Mouse (Mus musculus) liver, adult 2 months (tissue): ENCODE results near the gene Hist1h2bg. TPM values are rescaled to one million over a fixed set of nuclear protein-coding genes. Genes with fewer than 3 reads are reported as not detected.

Experiments used
- DNase-seq: peaks from one replicate; pipeline ENCODE4 v3.0.0-alpha.2; 2011; ENCODE audit warnings: low read depth, low spot score; ENCODE audit errors: extremely low read depth
- H3K27ac ChIP-seq: fragments of 200-500 bp; replicated peaks from 2 replicates; pipeline ENCODE4 v1.5.1; 2012; ENCODE audit warnings: low read depth, mild to moderate bottlenecking, control low read depth, inconsistent platforms, low read length; ENCODE audit not compliant: insufficient read depth
- H3K27me3 ChIP-seq: fragments of 200-500 bp; 2 replicates; pipeline ENCODE4 v1.6.1; 2012; ENCODE audit warnings: mild to moderate bottlenecking, moderate library complexity, low read length, inconsistent platforms; ENCODE audit not compliant: control insufficient read depth, insufficient read depth
- H3K36me3 ChIP-seq: fragments of 200-500 bp; 2 replicates; pipeline ENCODE4 v1.6.1; 2012; ENCODE audit warnings: low read length, inconsistent platforms; ENCODE audit not compliant: control insufficient read depth, insufficient read depth
- H3K4me1 ChIP-seq: fragments of 200-500 bp; 2 replicates; pipeline ENCODE4 v1.6.1; 2011; ENCODE audit warnings: low read length; ENCODE audit not compliant: control insufficient read depth, insufficient read depth
- H3K4me3 ChIP-seq: fragments of 200-500 bp; 2 replicates; pipeline ENCODE4 v1.5.1; 2011; ENCODE audit warnings: low read depth, mild to moderate bottlenecking, control low read depth, low read length, moderate library complexity; ENCODE audit not compliant: insufficient read depth
- H3K79me2 ChIP-seq: fragments of 200-500 bp; 2 replicates; pipeline ENCODE4 v1.6.1; 2012; ENCODE audit warnings: inconsistent platforms, mild to moderate bottlenecking, low read length, moderate library complexity; ENCODE audit not compliant: control insufficient read depth, insufficient read depth
- H3K9ac ChIP-seq: fragments of 200-500 bp; 2 replicates; pipeline ENCODE4 v1.6.1; 2012; ENCODE audit warnings: low read depth, mild to moderate bottlenecking, control low read depth, inconsistent platforms, low read length
- CTCF ChIP-seq: fragments of 200-500 bp; IDR thresholded peaks from 2 replicates; pipeline ENCODE4 v1.5.1; 2011; ENCODE audit warnings: low read depth, low read length, control low read depth
- POLR2A ChIP-seq: fragments of 200-500 bp; IDR thresholded peaks from 2 replicates; pipeline ENCODE4 v1.6.1; 2011; ENCODE audit warnings: low read length, control low read depth; ENCODE audit not compliant: insufficient read depth; ENCODE audit errors: extremely low read depth
- WGBS: fragments of 180-500 bp; shearing (Covaris S2); methylation state at CpG from one replicate; pipeline ENCODE4 v1.1.7; 2018; 5-methylcytosine and 5-hydroxymethylcytosine counted together
- polyA plus RNA-seq: library from polyadenylated mRNA; depleted of rRNA; stranded (reverse); fragments of >200 nt; gene quantifications from 2 replicates; pipeline ENCODE4 v1.2.3, GENCODE M21; 2012
- total RNA-seq: library from RNA; depleted of rRNA; stranded (reverse); fragments of >200 nt; gene quantifications from 2 replicates; pipeline ENCODE4 v1.2.3, GENCODE M21; 2014

Hist1h2bg gene
- total and polyA plus RNA-seq, 2 experiments = 4.4 to 37.2 TPM

DNA sequence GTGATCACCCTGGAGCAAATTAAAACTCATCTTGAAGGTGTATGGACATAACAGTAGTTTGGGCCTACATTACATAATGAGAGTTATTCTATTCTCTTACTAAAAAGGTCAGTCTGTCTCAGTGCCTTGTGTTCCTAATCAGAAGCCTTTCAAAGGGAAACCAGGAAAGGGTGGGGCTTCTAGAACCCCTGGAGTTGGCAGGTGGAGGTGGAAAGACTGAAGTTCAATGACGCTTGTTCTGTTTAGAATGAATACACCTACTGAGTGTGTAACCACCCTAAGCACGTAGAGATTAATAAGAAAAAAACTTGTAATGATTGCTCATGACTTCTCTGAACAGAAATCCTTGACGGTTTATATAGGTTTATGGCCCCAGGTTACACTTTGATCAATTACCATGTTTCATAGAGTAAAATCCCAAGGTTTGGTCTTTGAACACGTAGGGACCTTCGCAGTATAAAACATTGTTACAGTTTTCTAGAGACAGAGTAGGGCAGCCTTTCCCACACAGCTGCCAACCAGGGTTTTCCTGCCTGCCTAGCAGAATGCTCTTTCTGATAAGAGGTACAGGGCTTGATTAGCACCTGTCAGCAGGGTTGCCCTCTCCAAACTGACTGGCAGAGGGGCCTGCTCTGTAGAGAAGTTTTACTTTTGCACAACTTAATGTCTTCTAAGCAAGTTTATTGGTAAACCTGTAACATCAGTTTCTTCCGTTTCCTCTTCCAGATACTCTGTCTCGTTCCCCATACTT is 24.6 kb downstream of the Hist1h2bg start:
- no peak overlapping the region for H3K4me3 ChIP-seq
- H3K4me1 ChIP-seq = peaks cover 2% of the 10 kb centered on the region; the same call in 1 of the 2 replicates
- H3K79me2 ChIP-seq = no peaks in the 10 kb centered on the region
- no peak for DNase-seq
- no peak for TF ChIP-seq POLR2A
- no peak for TF ChIP-seq CTCF
- no peaks in the 10 kb centered on the region for H3K27me3 ChIP-seq
- H3K27ac ChIP-seq = no peak overlapping the region
- H3K36me3 ChIP-seq = no peaks in the 10 kb centered on the region
- no peak overlapping the region for H3K9ac ChIP-seq
- WGBS = 92% methylated on average over 7 of the region's 7 CpGs

DNA sequence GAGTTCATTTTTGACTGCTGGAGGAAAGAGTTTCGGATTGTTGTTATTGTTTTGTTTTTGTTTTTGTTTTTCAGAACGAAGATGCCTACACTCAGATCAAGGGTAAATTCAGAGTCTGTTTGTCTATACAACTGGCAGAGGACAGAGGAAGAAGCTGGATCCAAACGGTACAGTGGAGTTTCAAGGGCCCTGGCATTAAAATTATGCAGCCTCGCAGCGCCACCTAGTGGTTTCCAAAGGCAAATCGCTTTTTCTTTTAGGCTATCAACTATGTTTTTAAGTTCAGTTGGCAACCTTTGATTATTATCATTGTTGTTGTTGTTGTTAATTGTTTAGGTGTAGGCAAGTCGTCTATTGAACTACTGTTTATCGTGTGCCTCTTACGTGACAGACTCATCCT is 26.8 kb downstream of the Hist1h2bg start:
- no peak overlapping the region for H3K4me3 ChIP-seq
- peaks cover 1% of the 10 kb centered on the region; the same call in 1 of the 2 replicates for H3K4me1 ChIP-seq
- H3K9ac ChIP-seq = no peak overlapping the region
- peak; percentile 63 for DNase-seq
- no peak for TF ChIP-seq POLR2A
- peak; percentile 70 for TF ChIP-seq CTCF
- no peak overlapping the region for H3K27ac ChIP-seq
- H3K79me2 ChIP-seq = no peaks in the 10 kb centered on the region
- no peaks in the 10 kb centered on the region for H3K27me3 ChIP-seq
- no peaks in the 10 kb centered on the region for H3K36me3 ChIP-seq
- 9% methylated on average over 9 of the region's 9 CpGs for WGBS

DNA sequence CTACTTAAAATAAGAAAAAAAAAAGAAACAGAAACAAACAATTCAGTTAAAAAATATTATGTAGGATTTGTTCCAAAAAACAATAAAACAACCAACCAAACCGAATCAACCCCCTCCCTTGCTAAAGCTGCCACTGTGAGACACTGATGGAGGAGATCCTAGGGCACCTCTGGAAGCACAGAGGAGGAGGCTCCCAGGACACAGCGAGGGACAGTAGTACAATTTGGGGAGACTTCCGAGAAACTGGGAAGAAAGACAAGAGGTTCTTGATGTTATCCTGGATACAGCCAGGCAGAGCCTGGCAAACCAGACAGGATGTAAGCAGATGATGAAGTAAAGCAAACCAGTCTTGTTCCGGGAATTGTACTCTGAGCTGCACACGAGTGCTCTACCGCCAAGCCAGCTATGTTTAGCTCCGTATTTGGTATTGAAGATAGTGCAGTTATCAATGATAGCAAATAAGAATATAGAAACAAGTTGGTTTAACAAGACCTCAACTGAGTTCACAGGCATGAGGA is 32.0 kb downstream of the Hist1h2bg start:
- H3K4me3 ChIP-seq = no peak overlapping the region
- H3K36me3 ChIP-seq = no peaks in the 10 kb centered on the region
- DNase-seq = no peak
- H3K9ac ChIP-seq = no peak overlapping the region
- 65% methylated on average over 7 of the region's 7 CpGs for WGBS
- H3K27ac ChIP-seq = no peak overlapping the region
- TF ChIP-seq POLR2A = no peak
- no peak for TF ChIP-seq CTCF
- H3K4me1 ChIP-seq = no peaks in the 10 kb centered on the region
- no peaks in the 10 kb centered on the region for H3K27me3 ChIP-seq
- H3K79me2 ChIP-seq = no peaks in the 10 kb centered on the region

DNA sequence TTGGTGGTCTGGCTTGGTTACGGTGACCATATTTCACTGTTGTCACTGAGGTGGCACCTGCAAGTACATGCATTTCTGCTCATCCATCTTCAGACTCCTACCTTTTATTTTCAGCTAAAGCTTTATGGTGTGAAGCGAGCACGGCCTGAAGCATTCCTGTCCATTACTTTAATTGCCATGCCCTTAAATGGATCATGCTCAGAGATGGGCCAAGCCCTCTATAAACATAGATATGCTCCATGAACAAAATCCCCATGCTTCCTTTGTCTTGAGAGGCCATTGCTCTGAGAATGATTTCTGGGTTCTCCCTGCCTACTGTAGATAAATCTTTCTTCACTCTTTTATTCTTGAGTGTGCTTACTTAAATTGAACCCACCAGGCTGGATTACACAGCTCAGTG is 33.3 kb downstream of the Hist1h2bg start:
- no peak overlapping the region for H3K9ac ChIP-seq
- WGBS = 93% methylated on average over 3 of the region's 3 CpGs
- no peak overlapping the region for H3K4me3 ChIP-seq

DNA sequence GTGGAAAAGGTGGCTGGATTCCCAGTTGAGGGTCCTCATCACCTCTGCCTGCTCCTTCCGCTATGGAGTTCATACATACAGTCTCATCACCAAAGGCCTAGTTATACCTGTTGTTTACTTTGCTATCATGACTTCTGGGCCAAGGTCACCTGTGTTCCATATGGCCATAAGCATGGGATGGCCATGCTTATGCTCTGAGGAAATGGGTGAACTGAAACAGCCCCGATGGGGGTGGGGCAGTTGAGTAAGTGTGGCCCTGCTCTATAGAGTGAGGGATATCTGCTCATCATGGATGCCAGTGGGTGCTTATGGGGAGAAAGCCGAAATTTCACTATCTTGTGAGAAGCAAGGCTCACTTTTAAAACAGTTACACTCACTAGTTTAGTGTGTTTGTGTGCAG is 33.9 kb downstream of the Hist1h2bg start:
- WGBS = 87% methylated on average over 3 of the region's 3 CpGs

More for the DNA sequence above, 33.3 kb downstream of the Hist1h2bg start:
- Histone ChIP-seq H3K27ac (no peak overlapping the region), H3K36me3 (no peaks in the 10 kb centered on the region), H3K27me3 (no peaks in the 10 kb centered on the region), H3K4me1 (no peaks in the 10 kb centered on the region), H3K79me2 (no peaks in the 10 kb centered on the region)
- TF ChIP-seq POLR2A (no peak), CTCF (no peak)
- no peak for DNase-seq

DNA sequence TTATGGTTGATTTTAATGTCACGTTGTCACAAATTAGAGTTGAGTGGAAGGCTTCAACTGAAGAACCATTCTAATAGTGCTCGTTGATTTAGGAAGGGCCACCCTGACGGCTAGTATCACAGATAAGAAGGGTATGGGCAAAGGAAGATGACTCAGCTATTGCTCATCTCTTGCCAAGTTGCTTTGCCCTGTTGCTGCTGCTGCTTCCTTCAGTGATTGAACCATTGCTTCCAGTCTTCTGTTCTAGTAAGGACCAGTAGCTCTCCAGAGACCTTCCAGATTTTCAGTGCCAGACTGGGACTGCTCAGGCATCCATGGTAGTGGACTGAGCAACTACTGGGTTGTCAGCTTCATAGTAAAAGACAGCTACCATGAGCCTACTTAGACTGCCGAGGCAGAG is 38.0 kb downstream of the Hist1h2bg start:
- TF ChIP-seq CTCF = no peak
- TF ChIP-seq POLR2A = no peak
- DNase-seq = no peak
- Histone ChIP-seq H3K36me3 (no peaks in the 10 kb centered on the region), H3K9ac (no peak overlapping the region), H3K27ac (no peak overlapping the region), H3K4me1 (no peaks in the 10 kb centered on the region), H3K4me3 (no peak overlapping the region), H3K27me3 (no peaks in the 10 kb centered on the region), H3K79me2 (no peaks in the 10 kb centered on the region)
- WGBS = 87% methylated on average over 4 of the region's 4 CpGs

More for the DNA sequence above, 33.9 kb downstream of the Hist1h2bg start:
- Histone ChIP-seq H3K27ac (no peak overlapping the region), H3K79me2 (no peaks in the 10 kb centered on the region), H3K9ac (no peak overlapping the region), H3K4me1 (no peaks in the 10 kb centered on the region), H3K4me3 (no peak overlapping the region), H3K36me3 (no peaks in the 10 kb centered on the region), H3K27me3 (no peaks in the 10 kb centered on the region)
- no peak for DNase-seq
- TF ChIP-seq POLR2A (no peak), CTCF (no peak)
